Mouse (Mus musculus): ENCODE results near the gene Eif2b5. TPM values are rescaled to one million over a fixed set of nuclear protein-coding genes. Genes with fewer than 3 reads are reported as not detected.

Eif2b5 gene
- total and polyA plus RNA-seq, 2 experiments from 2014 or later, result 77.6 to 91.3 TPM

DNA sequence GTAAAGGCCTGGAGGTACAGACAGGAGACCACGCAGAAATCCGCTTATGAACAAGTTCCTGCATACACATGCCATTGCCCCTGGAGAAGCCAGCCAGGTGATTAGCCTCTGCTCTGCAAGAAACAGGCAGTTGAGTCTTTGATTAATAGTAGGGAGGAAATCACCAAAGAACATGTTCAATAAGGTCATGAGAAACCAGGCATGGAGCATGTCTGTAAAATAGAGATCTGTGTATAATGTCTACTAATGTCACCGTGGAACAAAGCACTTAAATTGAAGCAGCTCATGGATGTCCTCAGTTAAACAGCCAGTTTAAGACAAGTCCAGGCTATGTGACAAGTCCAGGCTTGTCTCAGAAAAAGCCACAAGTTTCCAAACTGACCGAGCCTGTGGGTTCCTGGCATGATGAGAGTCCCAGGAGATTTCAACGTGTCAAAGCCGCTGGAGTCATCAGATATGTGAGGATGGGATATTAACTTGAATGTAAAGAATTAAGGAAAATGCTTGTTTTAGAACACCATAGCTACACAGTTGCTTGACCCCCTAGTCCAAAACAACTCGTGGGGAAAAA, 12.7 kb downstream of the Eif2b5 start:
- Histone ChIP-seq H3K4me2 (ENCODE audit: low read depth) (no peak overlapping the region), H3K27ac (ENCODE audit: low read depth, low read length) (no peak overlapping the region), H3K9ac (no peak overlapping the region), H3K4me3 (ENCODE audit: low read depth, low read length) (no peak overlapping the region), H3K36me3 (ENCODE audit: insufficient read depth) (peaks cover 49% of the 10 kb centered on the region), H3K4me1 (ENCODE audit: insufficient read depth) (no peaks in the 10 kb centered on the region), H3K27me3 (ENCODE audit: insufficient read depth, low read length) (no peaks in the 10 kb centered on the region), H3K9me3 (ENCODE audit: low read length) (no peaks in the 10 kb centered on the region)
- TF ChIP-seq CTCF (IDR thresholded peaks at IDR 0.05; ENCODE audit: low read depth), result no peak
- DNase-seq (no peak), ATAC-seq (no peak)
- 93% methylated on average over 7 of the region's 7 CpGs for WGBS

DNA sequence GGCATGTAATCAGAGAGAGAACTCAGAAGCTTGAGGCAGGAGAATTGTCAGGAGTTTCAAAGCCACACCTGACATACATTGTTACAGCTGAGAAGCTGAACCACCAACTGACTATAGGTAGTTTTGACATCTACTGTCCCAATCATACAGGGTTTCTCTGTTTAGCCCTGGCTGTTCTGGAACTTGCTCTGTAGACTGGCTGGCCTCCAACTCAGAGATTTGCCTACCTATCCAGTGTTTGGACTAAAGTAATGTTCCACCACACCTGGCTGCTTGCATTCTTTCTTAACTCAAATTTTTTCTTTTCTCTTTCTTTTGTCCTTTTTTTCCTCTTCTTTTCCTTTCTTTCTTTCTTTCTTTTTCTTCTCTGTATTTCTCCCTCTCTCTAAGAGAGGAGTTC, 17.4 kb downstream of the Eif2b5 start:
- Histone ChIP-seq H3K9ac (peak overlapping the region; percentile 94), H3K27me3 (ENCODE audit: insufficient read depth, low read length) (no peaks in the 10 kb centered on the region), H3K4me1 (ENCODE audit: insufficient read depth) (peaks cover 9% of the 10 kb centered on the region; the same call in 1 of the 2 replicates), H3K9me3 (ENCODE audit: low read length) (no peaks in the 10 kb centered on the region), H3K27ac (ENCODE audit: low read depth, low read length) (peak overlapping the region; percentile 86; the same call in 1 of the 2 replicates), H3K4me2 (ENCODE audit: low read depth) (peak overlapping the region; percentile 86), H3K36me3 (ENCODE audit: insufficient read depth) (peaks cover 12% of the 10 kb centered on the region), H3K4me3 (ENCODE audit: low read depth, low read length) (peak overlapping the region; percentile 93)
- DNase-seq, result no peak
- ATAC-seq, result no peak
- TF ChIP-seq CTCF (IDR thresholded peaks at IDR 0.05; ENCODE audit: low read depth), result no peak

DNA sequence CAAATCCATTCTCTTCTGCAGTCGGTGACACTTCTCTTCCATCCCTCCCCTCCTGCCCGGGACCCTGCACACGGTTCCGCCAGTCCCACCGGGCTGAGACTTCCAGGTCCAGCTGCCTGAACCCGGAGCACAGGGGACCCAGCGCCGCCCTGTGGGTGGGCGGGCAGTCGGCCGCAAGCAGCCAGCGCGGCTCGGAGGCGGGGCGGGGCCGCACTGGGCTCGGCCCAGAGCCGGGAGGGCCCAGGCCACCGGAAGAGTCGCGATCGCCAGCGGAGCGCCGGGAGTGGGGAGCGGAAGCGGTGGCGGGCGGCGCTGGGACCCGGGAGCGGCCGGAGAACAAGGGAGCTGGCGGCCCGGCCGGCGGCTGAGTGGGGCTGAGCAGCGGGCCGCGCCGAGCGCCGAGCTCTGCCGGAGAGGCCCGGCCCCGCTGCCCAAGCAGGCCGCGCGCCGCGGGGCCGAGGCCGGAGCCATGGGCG, 18.1 kb downstream of the Eif2b5 start, which contains the start of gene Dvl3:
Dvl3 (plus strand) TSS at position 257 of the 476 bp plus-strand sequence.
- Histone ChIP-seq H3K9me3 (ENCODE audit: low read length) (no peaks in the 10 kb centered on the region), H3K27ac (ENCODE audit: low read depth, low read length) (peak within 1 kb of the TSS; percentile 86), H3K27me3 (ENCODE audit: insufficient read depth, low read length) (no peaks in the 10 kb centered on the region), H3K4me3 (ENCODE audit: low read depth, low read length) (peak within 1 kb of the TSS; percentile 93), H3K4me1 (ENCODE audit: insufficient read depth) (peaks cover 9% of the 10 kb centered on the region; the same call in 1 of the 2 replicates), H3K9ac (peak within 1 kb of the TSS; percentile 94), H3K36me3 (ENCODE audit: insufficient read depth) (peaks cover 14% of the 10 kb centered on the region; the same call in 1 of the 2 replicates), H3K4me2 (ENCODE audit: low read depth) (peak within 1 kb of the TSS; percentile 86)
- 2% methylated on average over 39 of the region's 55 CpGs for WGBS
- TF ChIP-seq CTCF (IDR thresholded peaks at IDR 0.05; ENCODE audit: low read depth), result peak; percentile 60
- peak; percentile 96 for ATAC-seq
- peak; percentile 88 for DNase-seq

DNA sequence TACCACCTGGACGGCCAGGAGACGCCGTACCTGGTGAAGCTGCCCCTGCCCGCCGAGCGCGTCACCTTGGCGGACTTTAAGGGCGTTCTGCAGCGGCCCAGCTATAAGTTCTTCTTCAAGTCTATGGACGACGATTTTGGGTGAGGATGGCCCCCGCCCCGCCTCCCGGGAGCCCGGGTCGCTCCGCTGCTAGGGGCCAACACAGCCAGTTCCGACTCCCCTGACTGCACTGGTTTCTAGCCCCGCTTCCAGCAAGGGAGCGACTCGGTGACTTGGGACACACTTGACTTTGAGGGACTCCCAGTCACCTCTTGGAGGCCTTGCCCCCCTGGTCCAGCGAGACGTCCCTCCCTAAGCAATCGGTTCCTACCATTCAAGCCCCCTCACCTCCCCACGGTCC, 18.6 kb downstream of the Eif2b5 start:
- Histone ChIP-seq H3K27me3 (ENCODE audit: insufficient read depth, low read length) (no peaks in the 10 kb centered on the region), H3K4me1 (ENCODE audit: insufficient read depth) (peaks cover 9% of the 10 kb centered on the region; the same call in 1 of the 2 replicates), H3K36me3 (ENCODE audit: insufficient read depth) (peaks cover 18% of the 10 kb centered on the region; the same call in 1 of the 2 replicates), H3K27ac (ENCODE audit: low read depth, low read length) (peak overlapping the region; percentile 86), H3K4me3 (ENCODE audit: low read depth, low read length) (peak overlapping the region; percentile 93), H3K9me3 (ENCODE audit: low read length) (no peaks in the 10 kb centered on the region), H3K9ac (peak overlapping the region; percentile 94), H3K4me2 (ENCODE audit: low read depth) (peak overlapping the region; percentile 86)
- WGBS, result 0% methylated on average over 26 of the region's 26 CpGs
- ATAC-seq (peak; percentile 37), DNase-seq (peak; percentile 27)
- no peak for TF ChIP-seq CTCF (IDR thresholded peaks at IDR 0.05; ENCODE audit: low read depth)

DNA sequence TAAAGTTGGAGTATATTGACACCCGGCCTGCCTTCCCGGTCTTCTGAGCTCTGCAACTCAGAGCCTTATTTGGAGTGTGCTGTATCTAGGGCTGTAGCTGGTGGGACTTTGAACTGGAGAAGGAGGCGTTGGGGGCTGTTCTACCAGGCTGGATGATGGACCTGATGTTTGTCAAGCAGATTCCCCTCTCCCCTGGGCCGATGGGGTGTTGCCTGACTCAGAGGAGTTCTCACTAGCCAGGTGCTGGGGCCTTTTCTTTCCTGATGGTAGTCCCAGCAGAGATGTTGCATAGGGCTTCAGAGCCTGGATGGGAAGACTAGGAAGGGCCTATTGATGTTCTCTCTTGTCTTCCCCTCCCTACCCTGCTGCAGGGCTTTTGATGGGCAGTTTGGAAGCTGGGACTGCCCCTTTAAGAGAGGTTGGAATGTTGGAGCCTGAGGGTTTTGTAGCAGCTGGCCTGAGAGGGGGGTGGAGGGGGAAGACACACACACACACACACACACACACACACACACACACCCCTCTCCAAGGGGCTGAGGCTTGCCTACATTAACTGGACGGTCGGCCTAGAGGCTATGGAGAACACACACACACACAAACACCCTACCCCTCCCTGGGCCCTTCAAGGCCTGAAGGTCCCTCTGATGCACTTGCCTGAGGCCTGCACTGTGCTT, 19.2 kb downstream of the Eif2b5 start:
- Histone ChIP-seq H3K4me3 (ENCODE audit: low read depth, low read length) (peak overlapping the region; percentile 93), H3K9ac (peak overlapping the region; percentile 94), H3K27me3 (ENCODE audit: insufficient read depth, low read length) (no peaks in the 10 kb centered on the region), H3K27ac (ENCODE audit: low read depth, low read length) (peak overlapping the region; percentile 86), H3K9me3 (ENCODE audit: low read length) (no peaks in the 10 kb centered on the region), H3K4me1 (ENCODE audit: insufficient read depth) (peaks cover 9% of the 10 kb centered on the region; the same call in 1 of the 2 replicates), H3K36me3 (ENCODE audit: insufficient read depth) (peaks cover 18% of the 10 kb centered on the region; the same call in 1 of the 2 replicates), H3K4me2 (ENCODE audit: low read depth) (peak overlapping the region; percentile 86)
- TF ChIP-seq CTCF (IDR thresholded peaks at IDR 0.05; ENCODE audit: low read depth), result no peak
- no peak for DNase-seq
- ATAC-seq, result peak; percentile 17
- 1% methylated on average over 6 of the region's 6 CpGs for WGBS

DNA sequence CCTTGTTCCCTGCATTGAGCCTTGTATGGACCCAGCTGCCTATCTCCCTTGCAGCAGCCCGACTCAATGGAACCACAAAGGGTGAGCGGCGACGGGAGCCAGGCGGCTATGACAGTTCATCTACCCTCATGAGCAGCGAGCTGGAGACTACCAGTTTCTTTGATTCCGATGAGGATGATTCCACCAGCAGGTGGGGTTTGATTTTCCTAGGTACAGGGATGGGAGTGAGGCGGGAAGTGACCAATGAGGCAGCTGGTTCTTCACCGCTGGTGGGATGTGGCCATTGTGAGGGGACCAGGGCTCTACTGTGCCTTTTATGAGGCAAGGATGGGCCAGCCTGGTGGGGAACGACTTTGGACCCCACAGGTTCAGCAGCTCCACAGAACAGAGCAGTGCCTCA, 25.3 kb downstream of the Eif2b5 start:
- no peak overlapping the region for H3K4me3 ChIP-seq (ENCODE audit: low read depth, low read length)
- peaks cover under 1% of the 10 kb centered on the region; the same call in 1 of the 2 replicates for H3K4me1 ChIP-seq (ENCODE audit: insufficient read depth)
- no peak for TF ChIP-seq CTCF (IDR thresholded peaks at IDR 0.05; ENCODE audit: low read depth)
- H3K27me3 ChIP-seq (ENCODE audit: insufficient read depth, low read length), result no peaks in the 10 kb centered on the region
- no peak overlapping the region for H3K4me2 ChIP-seq (ENCODE audit: low read depth)
- no peaks in the 10 kb centered on the region for H3K9me3 ChIP-seq (ENCODE audit: low read length)
- no peak for DNase-seq
- 85% methylated on average over 10 of the region's 10 CpGs for WGBS
- H3K27ac ChIP-seq (ENCODE audit: low read depth, low read length), result no peak overlapping the region
- no peak overlapping the region for H3K9ac ChIP-seq
- no peak for ATAC-seq
- H3K36me3 ChIP-seq (ENCODE audit: insufficient read depth), result peaks cover 76% of the 10 kb centered on the region

DNA sequence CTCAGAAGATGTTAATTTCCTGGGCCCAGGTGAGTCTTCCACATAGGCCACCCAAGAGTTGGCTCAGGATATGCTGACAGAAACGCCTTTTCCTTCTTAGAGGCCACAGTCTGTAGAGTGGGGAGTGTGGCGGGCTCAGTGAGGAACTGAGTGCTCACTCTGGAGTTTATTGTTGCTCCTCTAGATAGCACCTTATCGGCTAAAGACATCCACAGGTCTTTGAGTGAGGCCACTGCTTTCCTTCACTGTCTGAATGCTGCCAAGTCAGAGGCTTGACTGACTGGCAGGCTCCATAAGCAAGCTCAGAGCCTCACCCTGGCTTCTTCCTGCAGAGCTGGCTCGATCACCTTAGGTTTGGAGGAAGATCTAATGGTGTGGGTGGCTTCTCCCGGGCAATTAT, 30.2 kb downstream of the Eif2b5 start:
- no peak overlapping the region for H3K27ac ChIP-seq (ENCODE audit: low read depth, low read length)
- ATAC-seq (no peak), DNase-seq (no peak)
- H3K4me2 ChIP-seq (ENCODE audit: low read depth), result no peak overlapping the region
- peaks cover 93% of the 10 kb centered on the region for H3K36me3 ChIP-seq (ENCODE audit: insufficient read depth)
- no peaks in the 10 kb centered on the region for H3K9me3 ChIP-seq (ENCODE audit: low read length)
- no peak for TF ChIP-seq CTCF (IDR thresholded peaks at IDR 0.05; ENCODE audit: low read depth)
- H3K27me3 ChIP-seq (ENCODE audit: insufficient read depth, low read length), result no peaks in the 10 kb centered on the region
- WGBS, result 67% methylated on average over 5 of the region's 5 CpGs
- no peaks in the 10 kb centered on the region for H3K4me1 ChIP-seq (ENCODE audit: insufficient read depth)
- no peak overlapping the region for H3K4me3 ChIP-seq (ENCODE audit: low read depth, low read length)
- no peak overlapping the region for H3K9ac ChIP-seq
